Mouse (Mus musculus) 416B (cell line): ENCODE measurements at regions not wholly inside any gene's neighbourhood (a gene's known extent, or its start where the extent isn't known, plus 50 kb on each side); places are given as distances from the start of the nearest gene placed in this dataset.

Source experiments
- DNase-seq: peaks from one replicate; pipeline ENCODE4 v3.0.0; 2011; ENCODE audit warnings: low read depth

GRCm38 (mm10) chr14:54098122-54098775, 155.7 kb downstream of the Dad1 start:
- no peak for DNase-seq

GRCm38 (mm10) chr14:54097026-54097425, 156.9 kb downstream of the Dad1 start:
- no peak for DNase-seq

- DNase-seq: no peak
Observed at GRCm38 (mm10) chr14:54092444-54092843, 161.5 kb downstream of the Dad1 start.

GRCm38 (mm10) chr14:54086660-54087059, 167.2 kb downstream of the Dad1 start:
- DNase-seq: no peak

- peak; percentile 13 for DNase-seq
Observed at GRCm38 (mm10) chr14:54074659-54075058, 179.2 kb downstream of the Dad1 start.

- DNase-seq: no peak
Observed at GRCm38 (mm10) chr14:54072283-54072912, 181.5 kb downstream of the Dad1 start.

GRCm38 (mm10) chr14:54070240-54070639, 183.7 kb downstream of the Dad1 start:
- no peak for DNase-seq

- no peak for DNase-seq
Observed at GRCm38 (mm10) chr14:54068684-54069083, 185.2 kb downstream of the Dad1 start.

- peak; percentile 13 for DNase-seq
Observed at GRCm38 (mm10) chr14:54065466-54065865, 188.4 kb downstream of the Dad1 start.

GRCm38 (mm10) chr14:54064541-54065402, 189.1 kb downstream of the Dad1 start:
- DNase-seq: peak; percentile 63

GRCm38 (mm10) chr14:54061570-54061969, 192.3 kb downstream of the Dad1 start:
- no peak for DNase-seq

GRCm38 (mm10) chr14:54059776-54060175, 194.1 kb downstream of the Dad1 start:
- peak; percentile 85 for DNase-seq

- no peak for DNase-seq
Observed at GRCm38 (mm10) chr14:54059096-54059495, 194.8 kb downstream of the Dad1 start.

GRCm38 (mm10) chr14:54056691-54057090, 197.2 kb downstream of the Dad1 start:
- DNase-seq: no peak

GRCm38 (mm10) chr14:54055390-54055789, 198.5 kb downstream of the Dad1 start:
- no peak for DNase-seq

- DNase-seq: no peak
Observed at GRCm38 (mm10) chr14:54042286-54042685, 211.6 kb downstream of the Dad1 start.

GRCm38 (mm10) chr14:54040644-54041043, 213.3 kb downstream of the Dad1 start:
- peak; percentile 4 for DNase-seq

- no peak for DNase-seq
Observed at GRCm38 (mm10) chr14:54034516-54034915, 219.4 kb downstream of the Dad1 start.

GRCm38 (mm10) chr14:54023552-54023951, 230.4 kb downstream of the Dad1 start:
- DNase-seq: no peak

GRCm38 (mm10) chr14:54021443-54021842, 232.5 kb downstream of the Dad1 start:
- DNase-seq: no peak

GRCm38 (mm10) chr14:54014628-54015027, 239.3 kb downstream of the Dad1 start:
- DNase-seq: no peak

GRCm38 (mm10) chr14:54002083-54002482, 251.8 kb downstream of the Dad1 start:
- DNase-seq: no peak

GRCm38 (mm10) chr14:54000527-54000926, 253.4 kb downstream of the Dad1 start:
- peak; percentile 44 for DNase-seq
